Mouse (Mus musculus) B cell, adult 62 days (primary cell): Measurements from ENCODE around the gene Tmem11. TPM values are rescaled to one million over a fixed set of nuclear protein-coding genes. Genes with fewer than 3 reads are reported as not detected.

Experiments used
- total RNA-seq: library from RNA; stranded (reverse); gene quantifications from 4 replicates; pipeline ENCODE4 v1.2.4, GENCODE M21; 2023

The Tmem11 gene
- 20.5 to 21.4 TPM (median 20.7 TPM) in 4 replicates for total RNA-seq

DNA sequence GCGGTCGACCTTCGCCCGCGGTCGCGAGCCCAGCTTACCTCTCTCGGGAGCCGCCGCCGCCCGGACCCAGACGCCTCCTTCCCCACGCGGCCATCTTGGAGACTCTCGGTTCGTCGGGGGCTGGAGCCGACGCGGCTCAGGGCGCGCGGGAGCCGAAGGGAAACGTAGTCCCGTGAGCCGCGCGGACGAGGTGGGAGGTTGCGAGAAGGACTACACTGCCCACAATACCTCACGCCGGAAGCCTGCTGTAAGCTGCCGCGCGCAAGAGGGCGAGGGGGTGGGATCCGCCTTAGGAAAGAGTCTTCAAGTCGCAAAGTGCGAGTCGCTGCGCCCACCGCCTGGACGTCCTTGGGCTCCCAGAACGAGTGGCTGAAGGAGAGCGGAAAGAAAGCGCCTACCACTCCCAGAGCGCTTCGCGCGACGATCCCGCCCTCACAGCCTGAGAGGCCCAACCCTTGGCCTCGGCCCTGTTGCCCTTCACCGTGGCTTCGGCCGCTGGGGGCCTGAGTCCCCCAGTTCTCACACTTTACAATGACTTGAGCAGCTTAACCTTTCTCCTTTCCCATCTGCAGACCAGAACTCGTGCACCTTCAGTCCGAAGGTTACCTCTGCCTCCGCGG, at the start of gene Tmem11:
TSS of gene Tmem11 (minus strand) at position 598 of the 620 bp plus-strand sequence.

DNA sequence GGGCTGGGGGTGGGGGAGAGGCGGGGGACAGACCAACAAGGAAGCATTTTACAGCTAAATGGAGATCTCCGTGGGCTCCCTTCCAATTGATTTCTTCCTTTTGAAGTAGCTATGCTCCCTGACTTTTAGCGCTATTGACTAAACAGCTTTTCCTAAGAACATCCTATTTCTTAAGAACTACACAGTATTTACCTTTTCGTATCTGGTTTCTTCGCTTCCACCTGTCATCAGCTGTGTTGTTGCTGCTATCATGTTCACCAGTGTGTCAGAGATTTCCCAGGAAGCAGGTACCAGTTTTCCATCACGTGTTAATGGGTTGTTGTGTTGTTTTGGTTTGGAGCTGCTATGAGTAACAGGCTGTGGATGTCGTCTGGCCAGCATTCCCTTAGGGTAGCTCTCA, 35.4 kb upstream of the Tmem11 start, which contains the start of gene Natd1:
TSS of gene Natd1 (minus strand) at position 260 of the 400 bp plus-strand sequence.

GRCm38 (mm10) chr11:60830433-60831052, 48.5 kb downstream of the Tmem11 start, which contains the start of gene Dhrs7b:
Gene Dhrs7b (plus strand): TSS chr11:60830631.

Other genes with a start within 250 kb of the Tmem11 start
- gene Llgl1, start 179.5 kb downstream of the Tmem11 start, total RNA-seq, result 28.0 to 36.0 TPM (median 31.4 TPM) in 4 replicates
- 187 to 204 TPM (median 195 TPM) in 4 replicates for gene Flii, start 152.0 kb downstream of the Tmem11 start, total RNA-seq
- 7.8 to 12.8 TPM (median 10.3 TPM) in 4 replicates for gene Mief2, start 150.9 kb downstream of the Tmem11 start, total RNA-seq
- 22.6 to 26.0 TPM (median 23.2 TPM) in 4 replicates for gene Top3a, start 101.9 kb downstream of the Tmem11 start, total RNA-seq
- gene Smcr8, start 101.7 kb downstream of the Tmem11 start, total RNA-seq, result 105 to 113 TPM (median 109 TPM) in 4 replicates
- gene Shmt1, start 67.6 kb downstream of the Tmem11 start, total RNA-seq, result 10.0 to 11.7 TPM (median 11.0 TPM) in 4 replicates
- gene Dhrs7b, start 48.6 kb downstream of the Tmem11 start, total RNA-seq, result 13.1 to 15.5 TPM (median 14.5 TPM) in 4 replicates
- gene Natd1, start 35.5 kb upstream of the Tmem11 start, total RNA-seq, result 31.1 to 35.2 TPM (median 33.0 TPM) in 4 replicates
- 29.6 to 35.3 TPM (median 31.0 TPM) in 4 replicates for gene Map2k3, start 52.8 kb upstream of the Tmem11 start, total RNA-seq
- not detected in 4 replicates for gene Kcnj12, start 143.3 kb upstream of the Tmem11 start, total RNA-seq
- 159 to 180 TPM (median 163 TPM) in 4 replicates for gene Tnfrsf13b, start 247.5 kb upstream of the Tmem11 start, total RNA-seq